Mouse (Mus musculus): ENCODE measurements around the gene Dusp3. TPM values are rescaled to one million over a fixed set of nuclear protein-coding genes. Genes with fewer than 3 reads are reported as not detected.

Dusp3 gene
- polyA plus RNA-seq, 1 experiment, result 13.3 TPM

GRCm38 (mm10) chr11:102025991-102026660 is 39.3 kb upstream of the Dusp3 start:
- no peaks in the 10 kb centered on the region; the same call in 1 of the 2 replicates for H3K27me3 ChIP-seq (ENCODE audit: control insufficient read depth, insufficient read depth, low read length, poor library complexity, severe bottlenecking)

GRCm38 (mm10) chr11:102025354-102025753 is 38.5 kb upstream of the Dusp3 start:
- Histone ChIP-seq H3K9me3 (replicated peaks; ENCODE audit: control insufficient read depth, insufficient read depth, low read length, poor library complexity, severe bottlenecking) (no peaks in the 10 kb centered on the region), H3K27ac (ENCODE audit: insufficient read depth, low read length) (no peak overlapping the region), H3K4me1 (ENCODE audit: control insufficient read depth, insufficient read depth, low read length) (peaks cover 7% of the 10 kb centered on the region), H3K9ac (ENCODE audit: low read depth, poor library complexity, severe bottlenecking) (no peak overlapping the region), H3K27me3 (ENCODE audit: control insufficient read depth, insufficient read depth, low read length, poor library complexity, severe bottlenecking) (no peaks in the 10 kb centered on the region; the same call in 1 of the 2 replicates), H3K4me3 (ENCODE audit: low read depth, low read length) (no peak overlapping the region), H3K36me3 (ENCODE audit: control insufficient read depth, insufficient read depth, low read length, poor library complexity, severe bottlenecking) (no peaks in the 10 kb centered on the region)
- TF ChIP-seq CTCF (IDR thresholded peaks at IDR 0.05; ENCODE audit: low read depth, low read length), result no peak
- no peak for TF ChIP-seq POLR2A (IDR thresholded peaks at IDR 0.05; ENCODE audit: insufficient read depth, low read length)
- no peak for TF ChIP-seq EP300 (IDR thresholded peaks at IDR 0.05; ENCODE audit: insufficient read depth, low read depth, low read length)

More at GRCm38 (mm10) chr11:102025991-102026660, 39.3 kb upstream of the Dusp3 start:
- no peak overlapping the region for H3K27ac ChIP-seq (ENCODE audit: insufficient read depth, low read length)
- no peaks in the 10 kb centered on the region for H3K9me3 ChIP-seq (replicated peaks; ENCODE audit: control insufficient read depth, insufficient read depth, low read length, poor library complexity, severe bottlenecking)
- no peaks in the 10 kb centered on the region for H3K36me3 ChIP-seq (ENCODE audit: control insufficient read depth, insufficient read depth, low read length, poor library complexity, severe bottlenecking)
- TF ChIP-seq CTCF (IDR thresholded peaks at IDR 0.05; ENCODE audit: low read depth, low read length) (no peak), EP300 (IDR thresholded peaks at IDR 0.05; ENCODE audit: insufficient read depth, low read depth, low read length) (no peak)
- H3K4me3 ChIP-seq (ENCODE audit: low read depth, low read length), result peak overlapping the region; percentile 71
- H3K9ac ChIP-seq (ENCODE audit: low read depth, poor library complexity, severe bottlenecking), result peak overlapping the region; percentile 74
- H3K4me1 ChIP-seq (ENCODE audit: control insufficient read depth, insufficient read depth, low read length), result peaks cover 7% of the 10 kb centered on the region

GRCm38 (mm10) chr11:102024875-102025274 is 38.1 kb upstream of the Dusp3 start:
- H3K27me3 ChIP-seq (ENCODE audit: control insufficient read depth, insufficient read depth, low read length, poor library complexity, severe bottlenecking), result no peaks in the 10 kb centered on the region; the same call in 1 of the 2 replicates
- TF ChIP-seq EP300 (IDR thresholded peaks at IDR 0.05; ENCODE audit: insufficient read depth, low read depth, low read length), result no peak
- TF ChIP-seq CTCF (IDR thresholded peaks at IDR 0.05; ENCODE audit: low read depth, low read length), result no peak
- no peak for TF ChIP-seq POLR2A (IDR thresholded peaks at IDR 0.05; ENCODE audit: insufficient read depth, low read length)
- H3K4me3 ChIP-seq (ENCODE audit: low read depth, low read length), result no peak overlapping the region
- H3K9me3 ChIP-seq (replicated peaks; ENCODE audit: control insufficient read depth, insufficient read depth, low read length, poor library complexity, severe bottlenecking), result no peaks in the 10 kb centered on the region
- no peak overlapping the region for H3K9ac ChIP-seq (ENCODE audit: low read depth, poor library complexity, severe bottlenecking)
- H3K36me3 ChIP-seq (ENCODE audit: control insufficient read depth, insufficient read depth, low read length, poor library complexity, severe bottlenecking), result no peaks in the 10 kb centered on the region
- peaks cover 7% of the 10 kb centered on the region for H3K4me1 ChIP-seq (ENCODE audit: control insufficient read depth, insufficient read depth, low read length)
- H3K27ac ChIP-seq (ENCODE audit: insufficient read depth, low read length), result no peak overlapping the region

- Histone ChIP-seq H3K36me3 (ENCODE audit: control insufficient read depth, insufficient read depth, low read length, poor library complexity, severe bottlenecking) (no peaks in the 10 kb centered on the region), H3K27ac (ENCODE audit: insufficient read depth, low read length) (no peak overlapping the region), H3K4me1 (ENCODE audit: control insufficient read depth, insufficient read depth, low read length) (peaks cover 7% of the 10 kb centered on the region), H3K9ac (ENCODE audit: low read depth, poor library complexity, severe bottlenecking) (no peak overlapping the region), H3K27me3 (ENCODE audit: control insufficient read depth, insufficient read depth, low read length, poor library complexity, severe bottlenecking) (no peaks in the 10 kb centered on the region; the same call in 1 of the 2 replicates), H3K4me3 (ENCODE audit: low read depth, low read length) (no peak overlapping the region), H3K9me3 (replicated peaks; ENCODE audit: control insufficient read depth, insufficient read depth, low read length, poor library complexity, severe bottlenecking) (no peaks in the 10 kb centered on the region)
- TF ChIP-seq CTCF (IDR thresholded peaks at IDR 0.05; ENCODE audit: low read depth, low read length) (no peak), POLR2A (IDR thresholded peaks at IDR 0.05; ENCODE audit: insufficient read depth, low read length) (no peak), EP300 (IDR thresholded peaks at IDR 0.05; ENCODE audit: insufficient read depth, low read depth, low read length) (no peak)
Observed at GRCm38 (mm10) chr11:102024084-102024758, 37.4 kb upstream of the Dusp3 start.

- H3K4me3 ChIP-seq (ENCODE audit: low read depth, low read length), result no peak overlapping the region
- peaks cover 7% of the 10 kb centered on the region for H3K4me1 ChIP-seq (ENCODE audit: control insufficient read depth, insufficient read depth, low read length)
- H3K9ac ChIP-seq (ENCODE audit: low read depth, poor library complexity, severe bottlenecking), result no peak overlapping the region
- H3K27ac ChIP-seq (ENCODE audit: insufficient read depth, low read length), result no peak overlapping the region
- H3K9me3 ChIP-seq (replicated peaks; ENCODE audit: control insufficient read depth, insufficient read depth, low read length, poor library complexity, severe bottlenecking), result no peaks in the 10 kb centered on the region
- H3K27me3 ChIP-seq (ENCODE audit: control insufficient read depth, insufficient read depth, low read length, poor library complexity, severe bottlenecking), result no peaks in the 10 kb centered on the region; the same call in 1 of the 2 replicates
- H3K36me3 ChIP-seq (ENCODE audit: control insufficient read depth, insufficient read depth, low read length, poor library complexity, severe bottlenecking), result no peaks in the 10 kb centered on the region
- TF ChIP-seq CTCF (IDR thresholded peaks at IDR 0.05; ENCODE audit: low read depth, low read length) (no peak), POLR2A (IDR thresholded peaks at IDR 0.05; ENCODE audit: insufficient read depth, low read length) (no peak), EP300 (IDR thresholded peaks at IDR 0.05; ENCODE audit: insufficient read depth, low read depth, low read length) (no peak)
Observed at GRCm38 (mm10) chr11:102023406-102023805, 36.6 kb upstream of the Dusp3 start.

- Histone ChIP-seq H3K9me3 (replicated peaks; ENCODE audit: control insufficient read depth, insufficient read depth, low read length, poor library complexity, severe bottlenecking) (no peaks in the 10 kb centered on the region), H3K27me3 (ENCODE audit: control insufficient read depth, insufficient read depth, low read length, poor library complexity, severe bottlenecking) (no peaks in the 10 kb centered on the region; the same call in 1 of the 2 replicates), H3K36me3 (ENCODE audit: control insufficient read depth, insufficient read depth, low read length, poor library complexity, severe bottlenecking) (no peaks in the 10 kb centered on the region), H3K4me3 (ENCODE audit: low read depth, low read length) (no peak overlapping the region), H3K9ac (ENCODE audit: low read depth, poor library complexity, severe bottlenecking) (no peak overlapping the region), H3K4me1 (ENCODE audit: control insufficient read depth, insufficient read depth, low read length) (peaks cover 4% of the 10 kb centered on the region), H3K27ac (ENCODE audit: insufficient read depth, low read length) (no peak overlapping the region)
- TF ChIP-seq EP300 (IDR thresholded peaks at IDR 0.05; ENCODE audit: insufficient read depth, low read depth, low read length), result no peak
- TF ChIP-seq CTCF (IDR thresholded peaks at IDR 0.05; ENCODE audit: low read depth, low read length), result no peak
- no peak for TF ChIP-seq POLR2A (IDR thresholded peaks at IDR 0.05; ENCODE audit: insufficient read depth, low read length)
Observed at GRCm38 (mm10) chr11:102021196-102021595, 34.4 kb upstream of the Dusp3 start.
